Mouse (Mus musculus) kidney, postnatal 10 days (tissue): ENCODE data around the gene Prrx2.
A peak's percentile ranks its signal among the peaks of the same experiment; 100 is the strongest.

ENCODE experiments used
- DNase-seq: peaks from one replicate; pipeline ENCODE4 v3.0.0; 2021; ENCODE audit warnings: mixed read lengths

Gene Prrx2

DNA sequence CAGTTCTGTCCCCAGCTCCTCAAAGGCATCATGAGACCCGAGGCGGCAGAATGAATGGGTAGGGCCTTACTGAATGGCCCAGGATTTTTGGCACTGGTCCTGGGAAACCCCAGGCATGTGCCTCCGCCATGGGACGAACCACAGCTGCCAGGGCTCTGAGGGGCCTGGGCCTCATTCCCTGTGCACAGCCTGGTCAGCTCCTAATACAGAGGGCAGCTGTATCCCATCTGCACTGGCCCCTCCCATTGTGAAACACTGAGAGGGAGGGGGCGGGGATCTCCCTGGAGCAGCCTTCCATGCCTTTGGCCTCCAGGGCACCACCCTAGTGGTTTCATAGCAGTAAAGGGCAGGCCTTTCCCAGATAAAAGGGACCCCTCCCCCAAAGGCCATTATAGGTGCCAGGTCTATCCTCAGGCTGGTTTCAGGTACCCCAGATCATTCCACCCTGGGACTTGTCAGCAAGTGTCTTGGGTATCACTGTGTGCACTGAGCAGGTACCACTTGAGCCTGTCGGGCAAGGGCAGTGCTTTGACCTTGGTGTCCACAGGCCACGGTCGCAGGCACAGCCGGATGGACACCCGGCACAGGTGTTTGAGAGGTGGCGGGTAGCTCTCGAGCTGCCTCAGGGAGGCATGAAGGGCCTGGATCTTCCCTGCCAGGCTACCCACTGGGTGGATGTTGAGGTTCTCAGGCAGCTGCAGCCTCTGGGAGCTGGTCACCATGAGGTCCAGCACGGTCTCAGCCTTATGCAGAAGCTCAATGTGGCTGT lies 11.2 kb upstream of the Prrx2 start:
- DNase-seq = peak; percentile 90

GRCm38 (mm10) chr2:30826825-30827748 lies 7.7 kb upstream of the Prrx2 start:
- peak; percentile 73 for DNase-seq

- peak; percentile 98 for DNase-seq
Measured at GRCm38 (mm10) chr2:30827749-30828475, 6.9 kb upstream of the Prrx2 start.

GRCm38 (mm10) chr2:30829315-30829714 lies 5.5 kb upstream of the Prrx2 start:
- DNase-seq = peak; percentile 56

- DNase-seq = no peak
Measured at GRCm38 (mm10) chr2:30830283-30830795, 4.4 kb upstream of the Prrx2 start, which contains the start of gene Asb6. Gene Asb6 (minus strand): TSS chr2:30830333.

GRCm38 (mm10) chr2:30833644-30834043 lies 1.1 kb upstream of the Prrx2 start:
- DNase-seq = no peak

GRCm38 (mm10) chr2:30836238-30836990 lies 1.6 kb downstream of the Prrx2 start:
- DNase-seq = peak; percentile 44

- DNase-seq = no peak
Measured at GRCm38 (mm10) chr2:30842615-30843014, 7.8 kb downstream of the Prrx2 start.

- peak; percentile 64 for DNase-seq
Measured at GRCm38 (mm10) chr2:30845152-30846070, 10.6 kb downstream of the Prrx2 start.

- no peak for DNase-seq
Measured at GRCm38 (mm10) chr2:30846236-30846635, 11.5 kb downstream of the Prrx2 start.

GRCm38 (mm10) chr2:30846723-30847122 lies 12.0 kb downstream of the Prrx2 start:
- DNase-seq = no peak

GRCm38 (mm10) chr2:30848184-30848583 lies 13.4 kb downstream of the Prrx2 start:
- no peak for DNase-seq

- no peak for DNase-seq
Measured at GRCm38 (mm10) chr2:30850581-30850980, 15.8 kb downstream of the Prrx2 start.

DNA sequence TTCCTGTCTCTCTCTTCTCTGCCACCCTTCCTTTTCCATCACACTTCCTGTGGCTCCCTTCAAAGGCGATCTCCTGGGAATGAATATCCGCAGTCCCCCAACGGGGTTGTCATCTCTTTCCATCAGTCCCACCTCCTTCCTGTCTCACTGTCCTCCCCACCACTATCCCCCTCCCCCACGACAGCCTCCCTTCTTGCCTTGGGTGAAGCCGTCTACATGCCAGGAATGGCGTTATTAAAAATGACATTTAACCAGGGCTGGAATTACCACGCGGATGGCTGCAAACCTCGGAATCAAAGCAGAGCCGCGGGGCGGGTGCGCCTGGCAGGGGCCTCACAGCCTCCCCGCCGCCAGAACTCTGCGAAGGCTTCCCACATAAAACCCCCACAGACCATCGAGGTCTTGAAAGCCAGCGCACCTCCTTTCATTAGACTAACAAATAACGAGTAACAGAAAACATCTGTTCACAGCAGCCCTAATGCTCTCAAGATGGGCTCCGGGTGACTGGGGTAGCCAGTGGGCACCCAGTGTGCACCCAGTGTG lies 18.1 kb downstream of the Prrx2 start:
- peak; percentile 32 for DNase-seq

GRCm38 (mm10) chr2:30857076-30857475 lies 22.3 kb downstream of the Prrx2 start:
- no peak for DNase-seq

GRCm38 (mm10) chr2:30859782-30860181 lies 25.0 kb downstream of the Prrx2 start:
- DNase-seq = no peak

GRCm38 (mm10) chr2:30862081-30862480 lies 27.3 kb downstream of the Prrx2 start:
- DNase-seq = no peak

DNA sequence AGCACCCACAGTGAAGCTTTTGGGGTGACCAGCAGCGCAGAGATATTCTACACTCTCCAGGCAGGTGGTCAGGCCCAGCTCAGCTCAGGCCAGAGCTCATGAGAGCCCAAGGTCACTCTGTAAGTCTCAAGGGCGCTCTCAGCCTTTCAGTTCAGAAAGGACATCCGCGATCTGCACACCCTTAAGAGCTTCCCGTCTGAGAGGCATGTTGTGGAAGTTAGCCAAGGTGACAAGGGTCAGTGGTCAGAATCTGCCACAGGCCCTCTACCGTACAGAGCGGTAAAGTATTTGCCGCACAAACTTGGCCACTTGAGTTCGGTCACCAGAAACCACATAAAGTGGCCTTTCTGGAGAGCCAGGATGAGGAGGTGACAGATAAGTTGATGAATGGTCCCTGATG lies 28.8 kb downstream of the Prrx2 start:
- DNase-seq = peak; percentile 52

DNA sequence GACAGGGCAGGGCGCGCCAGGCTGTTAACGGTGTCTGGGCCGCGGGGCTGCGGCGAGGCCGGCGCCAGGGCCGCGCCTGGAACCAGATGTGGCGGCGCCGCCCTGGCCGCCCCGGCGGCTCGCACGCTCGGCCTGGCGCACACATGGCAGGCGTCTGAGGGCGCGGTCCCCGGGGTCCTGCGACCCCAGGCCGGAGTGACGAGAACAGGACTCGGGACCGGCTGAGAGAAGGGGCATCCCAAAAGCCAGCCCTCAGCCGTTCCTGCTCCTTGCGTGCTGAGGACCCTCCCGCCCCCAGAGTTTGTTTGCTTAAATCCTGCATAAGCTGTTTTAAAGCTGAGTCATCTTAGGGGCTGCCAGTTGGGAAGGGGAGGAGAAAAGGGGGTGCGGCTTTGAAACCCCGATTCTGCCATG lies 30.2 kb downstream of the Prrx2 start:
- no peak for DNase-seq

DNA sequence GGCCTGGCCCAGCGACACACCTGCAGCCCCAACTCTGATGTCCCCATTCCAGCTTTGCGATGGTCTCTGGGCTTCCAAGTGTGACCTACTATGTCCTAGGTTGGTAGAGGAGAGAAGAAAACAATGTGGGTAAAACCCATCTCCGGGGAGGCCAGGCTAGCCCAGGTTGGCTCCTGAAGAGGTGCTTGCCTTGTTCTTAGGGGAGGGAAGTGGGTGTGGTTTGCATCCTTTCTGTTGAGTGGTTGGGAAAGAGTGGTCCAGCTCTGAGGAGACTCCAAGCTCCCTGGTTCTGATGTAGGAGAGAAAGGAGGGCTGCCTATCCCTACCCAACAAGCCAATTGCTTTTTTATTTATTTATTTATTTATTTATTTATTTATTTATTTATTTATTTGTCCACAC lies 30.7 kb downstream of the Prrx2 start:
- no peak for DNase-seq

DNA sequence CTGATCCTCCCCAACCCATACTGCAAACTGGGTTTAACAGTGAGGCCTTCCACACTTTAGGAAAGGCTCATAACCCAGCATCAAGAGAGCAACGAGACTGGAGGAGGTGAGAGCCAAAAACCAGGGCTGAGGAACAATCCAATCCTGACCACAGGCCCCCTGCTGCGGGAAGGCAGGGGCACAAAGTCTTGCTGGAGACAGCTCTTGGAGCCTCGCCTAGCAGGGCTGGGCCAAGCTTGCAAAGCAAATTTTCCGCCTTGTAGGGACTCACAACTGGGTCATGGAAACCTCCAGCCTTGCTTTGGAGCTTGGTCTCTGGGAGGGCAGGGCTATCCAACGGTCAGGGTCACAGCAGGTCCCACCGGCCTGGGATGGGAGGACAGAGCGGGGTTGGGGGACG lies 36.1 kb downstream of the Prrx2 start:
- peak; percentile 53 for DNase-seq
